Comparison of ENCODE assay signal across 18 mouse cellular contexts in the genomic region with DNA sequence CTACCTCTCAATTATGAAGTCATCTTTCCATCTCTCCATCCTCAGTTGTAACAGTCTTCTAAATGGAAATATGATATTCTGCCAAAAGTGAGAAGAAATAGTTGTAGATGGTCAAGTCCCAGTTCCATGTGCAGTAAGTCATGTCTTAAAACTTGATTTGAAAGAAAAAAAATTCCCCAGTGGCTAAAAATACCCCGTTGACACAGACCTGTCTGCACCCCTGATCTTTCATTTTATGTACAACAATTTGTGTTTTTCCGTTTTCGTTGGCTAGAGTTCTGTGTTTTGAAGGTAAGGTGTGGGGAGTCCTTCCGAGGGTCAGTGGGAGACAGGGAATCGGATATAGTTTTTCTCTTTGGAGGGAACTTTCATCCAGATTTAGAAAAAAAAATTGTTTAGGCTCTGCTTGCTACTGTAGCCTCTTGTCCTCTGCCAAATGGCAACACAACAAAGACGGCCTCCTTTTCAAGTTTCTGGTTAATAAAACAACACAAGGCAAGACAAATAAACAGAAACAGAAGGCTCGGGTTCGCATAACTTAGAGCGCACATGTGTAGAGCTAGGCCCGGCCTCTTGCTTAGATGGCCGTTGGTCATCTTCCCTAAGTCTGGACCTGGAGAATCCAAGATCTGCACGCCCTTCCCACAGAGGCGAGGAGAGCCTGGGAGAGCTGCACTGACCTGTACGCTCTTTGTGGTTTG. TPM values are rescaled to one million over a fixed set of nuclear protein-coding genes. Genes with fewer than 3 reads are reported as not detected.
A peak's percentile ranks its signal among the peaks of the same experiment; 100 is the strongest.
DNase-seq lines count a peak whose midpoint lies in the region; ATAC-seq and TF ChIP-seq lines count a peak whose summit lies in the region.
"Had no signal": no experiment of that assay in that cellular context is flagged by ENCODE, and none has a peak within 500 bp of the region (broad histone marks: within the 10 kb centered on the region; RNA-seq: fewer than 3 reads in every experiment).

No protein-coding gene starts in this region.

- dilution Hi-C loops in CH12.LX (cut with MboI; ENCODE audit: extremely low pct_ligation_motif_present, extremely low pct_unique_long_range_greater_than_20kb, low sequenced_read_pairs): no loop called here

- H3K36me3 ChIP-seq in kidney, postnatal 0 days (ENCODE audit: insufficient read depth, low read length): no peaks in the 10 kb centered on the region
- H3K36me3 ChIP-seq in kidney, embryonic 16.5 days (ENCODE audit: insufficient read depth, low read length): no peaks in the 10 kb centered on the region
- no peaks in the 10 kb centered on the region for H3K36me3 ChIP-seq in lung, embryonic 16.5 days (ENCODE audit: control insufficient read depth, insufficient read depth, low read length)
- no peaks in the 10 kb centered on the region for H3K36me3 ChIP-seq in CH12.LX (replicated peaks in 1 of 2; ENCODE audit: control insufficient read depth in 1 of 2, insufficient read depth in 1 of 2, low read length in 1 of 2)
- H3K36me3 ChIP-seq: embryonic facial prominence, embryonic 10.5 days; heart, embryonic 10.5 days; hindbrain, embryonic 12.5 days had no signal

- peak; percentile 45; the same call in 1 of the 2 replicates for TF ChIP-seq EP300 in CH12.LX (IDR thresholded peaks at IDR 0.05; ENCODE audit: low read length)

- H3K9ac ChIP-seq in kidney, postnatal 0 days (ENCODE audit: low read depth, low read length): no peak overlapping the region
- H3K9ac ChIP-seq in kidney, embryonic 16.5 days (replicated peaks; ENCODE audit: low read length): no peak overlapping the region
- H3K9ac ChIP-seq in lung, embryonic 16.5 days (ENCODE audit: low read length): no peak overlapping the region
- peak overlapping the region; percentile 32 for H3K9ac ChIP-seq in CH12.LX (ENCODE audit: insufficient read depth, low read depth)
- H3K9ac ChIP-seq: forebrain, embryonic 13.5 days; hindbrain, embryonic 12.5 days had no signal

- H3K4me1 ChIP-seq in kidney, postnatal 0 days (replicated peaks; ENCODE audit: insufficient read depth, low read length): peaks cover 10% of the 10 kb centered on the region; the same call in 1 of the 2 replicates
- peaks cover 25% of the 10 kb centered on the region for H3K4me1 ChIP-seq in kidney, embryonic 16.5 days (ENCODE audit: insufficient read depth, low read length)
- peaks cover 5% of the 10 kb centered on the region; the same call in 1 of the 2 replicates for H3K4me1 ChIP-seq in lung, embryonic 16.5 days (replicated peaks; ENCODE audit: control insufficient read depth, insufficient read depth, low read length)
- H3K4me1 ChIP-seq in CH12.LX (ENCODE audit: control insufficient read depth in 1 of 2, insufficient read depth in 2 of 2): peaks cover 15 to 32% of the 10 kb centered on the region in 2 experiments
- H3K4me1 ChIP-seq: forebrain, embryonic 13.5 days had no signal

- 70% methylated on average over 14 of the region's 14 CpGs for WGBS in kidney, postnatal 0 days
- 64% methylated on average over 14 of the region's 14 CpGs for whole genome bisulfite sequencing in kidney, embryonic 16.5 days
- 56% methylated on average over 14 of the region's 14 CpGs for WGBS in lung, embryonic 16.5 days

- H3K9me3 ChIP-seq in kidney, postnatal 0 days (replicated peaks; ENCODE audit: low read length): no peaks in the 10 kb centered on the region
- H3K9me3 ChIP-seq in kidney, embryonic 16.5 days (ENCODE audit: low read length): no peaks in the 10 kb centered on the region
- H3K9me3 ChIP-seq in lung, embryonic 16.5 days (ENCODE audit: control insufficient read depth, low read length): no peaks in the 10 kb centered on the region
- H3K9me3 ChIP-seq in CH12.LX (replicated peaks; ENCODE audit: low read length): no peaks in the 10 kb centered on the region
- H3K9me3 ChIP-seq: embryonic facial prominence, embryonic 10.5 days; forebrain, embryonic 13.5 days; heart, embryonic 10.5 days; hindbrain, embryonic 12.5 days had no signal

- no peak for TF ChIP-seq POLR2A in CH12.LX (IDR thresholded peaks at IDR 0.05; ENCODE audit: low read depth, low read length)

- in situ Hi-C loops in CH12.LX (cut with MboI; ENCODE audit: low pct_ligation_motif_present, low pct_unique_long_range_greater_than_20kb, low sequenced_read_pairs): no loop called here

- no peaks in the 10 kb centered on the region for H3K79me2 ChIP-seq in CH12.LX (replicated peaks; ENCODE audit: control insufficient read depth, extremely low read depth, insufficient read depth, poor library complexity, severe bottlenecking)

- no peak overlapping the region for H3K27ac ChIP-seq in kidney, postnatal 0 days
- no peak overlapping the region for H3K27ac ChIP-seq in kidney, embryonic 16.5 days (ENCODE audit: low read length)
- H3K27ac ChIP-seq in lung, embryonic 16.5 days (ENCODE audit: low read length): 0 out of 2 replicates have a peak overlapping the region, but pooled peaks have one; percentile 1
- H3K27ac ChIP-seq in CH12.LX (ENCODE audit: insufficient read depth, low read depth): no peak overlapping the region
- H3K27ac ChIP-seq: embryonic facial prominence, embryonic 10.5 days; forebrain, embryonic 13.5 days; gastrocnemius, adult 2 months; heart, embryonic 10.5 days; hindbrain, embryonic 12.5 days had no signal

- no peak for TF ChIP-seq RAD21 in CH12.LX (IDR thresholded peaks at IDR 0.05; ENCODE audit: low read depth, low read length)

- no peak overlapping the region for H3K4me3 ChIP-seq in kidney, postnatal 0 days (replicated peaks; ENCODE audit: low read depth, low read length)
- H3K4me3 ChIP-seq in kidney, embryonic 16.5 days (ENCODE audit: low read length): no peak overlapping the region
- no peak overlapping the region for H3K4me3 ChIP-seq in lung, embryonic 16.5 days (ENCODE audit: low read length)
- H3K4me3 ChIP-seq in CH12.LX (replicated peaks in 1 of 3; ENCODE audit: low read depth in 2 of 3, low read length in 2 of 3, poor library complexity in 1 of 3): peak overlapping the region in 1 of 3 experiments; percentile 19
- H3K4me3 ChIP-seq: embryonic facial prominence, embryonic 10.5 days; forebrain, embryonic 13.5 days; gastrocnemius, adult 2 months; heart, embryonic 10.5 days; hindbrain, embryonic 12.5 days had no signal

- H3K4me2 ChIP-seq in kidney, postnatal 0 days (ENCODE audit: low read length): no peak overlapping the region
- H3K4me2 ChIP-seq in kidney, embryonic 16.5 days (replicated peaks; ENCODE audit: low read depth, low read length): no peak overlapping the region
- no peak overlapping the region for H3K4me2 ChIP-seq in lung, embryonic 16.5 days (ENCODE audit: low read depth, low read length)
- peak overlapping the region; percentile 66 for H3K4me2 ChIP-seq in CH12.LX (ENCODE audit: insufficient read depth, low read depth, poor library complexity, severe bottlenecking)
- H3K4me2 ChIP-seq: forebrain, embryonic 13.5 days; hindbrain, embryonic 12.5 days had no signal

- no peaks in the 10 kb centered on the region for H3K27me3 ChIP-seq in kidney, postnatal 0 days (ENCODE audit: insufficient read depth, low read length)
- H3K27me3 ChIP-seq in kidney, embryonic 16.5 days (ENCODE audit: insufficient read depth, low read length): no peaks in the 10 kb centered on the region
- H3K27me3 ChIP-seq in lung, embryonic 16.5 days (ENCODE audit: control insufficient read depth, insufficient read depth, low read depth, low read length): no peaks in the 10 kb centered on the region
- H3K27me3 ChIP-seq in CH12.LX (replicated peaks): no peaks in the 10 kb centered on the region
- H3K27me3 ChIP-seq: hindbrain, embryonic 12.5 days had no signal

- no peak for TF ChIP-seq CTCF in kidney, postnatal 0 days (IDR thresholded peaks at IDR 0.05; ENCODE audit: low read depth)
- TF ChIP-seq CTCF in CH12.LX (conservative IDR thresholded peaks at IDR 0.05 in 1 of 2, IDR thresholded peaks at IDR 0.05 in 1 of 2; ENCODE audit: low read depth in 2 of 2, low read length in 2 of 2): no peak

- no peak for ATAC-seq in kidney, postnatal 0 days (replicated peaks; ENCODE audit: low FRiP score, low read depth)
- ATAC-seq in kidney, embryonic 16.5 days (ENCODE audit: low FRiP score, low TSS enrichment): no peak
- ATAC-seq in lung, embryonic 16.5 days (ENCODE audit: low read depth): peak; percentile 41
- ATAC-seq: forebrain, embryonic 13.5 days had no signal

- peak; percentile 57 for DNase-seq in kidney, postnatal 0 days (ENCODE audit: low spot score)
- no peak for DNase-seq in lung, postnatal 4 days
- no peak for DNase-seq in CH12.LX (ENCODE audit: extremely low read depth)
- peak; percentile 27 for DNase-seq in lung, postnatal 36 days
- DNase-seq: adrenal gland, adult 2 months; adrenal gland, postnatal 25 days; cerebellum, adult 2 months; cerebellum, postnatal 10 days; gastrocnemius, adult 2 months; gastrocnemius, postnatal 25 days; heart, postnatal 10 days; heart, postnatal 4 days had no signal

TF ChIP-seq in CH12.LX, 34 proteins besides CTCF, POLR2A, EP300 and RAD21:
- TF ChIP-seq IRF4 (IDR thresholded peaks at IDR 0.05; ENCODE audit: low read depth, low read length) (peak; percentile 53), CHD1 (IDR thresholded peaks at IDR 0.05; ENCODE audit: low read depth, low read length) (0 out of 2 replicates have a peak, but pooled peaks have one; percentile 34), MYC (IDR thresholded peaks at IDR 0.05; ENCODE audit: low read depth, low read length) (0 out of 2 replicates have a peak, but pooled peaks have one; percentile 37), ELF1 (IDR thresholded peaks at IDR 0.05; ENCODE audit: low read depth, low read length) (no peak), BHLHE40 (IDR thresholded peaks at IDR 0.05; ENCODE audit: low read depth, low read length) (peak; percentile 34; the same call in 1 of the 2 replicates), ZNF384 (IDR thresholded peaks at IDR 0.05; ENCODE audit: low read depth, low read length) (peak; percentile 71), JUN (IDR thresholded peaks at IDR 0.05; ENCODE audit: insufficient read depth, low read depth, low read length) (no peak), MEF2A (IDR thresholded peaks at IDR 0.05; ENCODE audit: borderline replicate concordance, low read depth, low read length) (peak; percentile 91)

RNA-seq across cellular contexts. Expression of a gene that starts 18.7 kb away (rescaled TPM):
- 21.6 and 23.6 TPM in 2 replicates for polyA plus RNA-seq in kidney, postnatal 0 days (2015; fragmentation: Nextera tagmentation; extraction: Ambion mirVana)
- polyA plus RNA-seq in kidney, embryonic 16.5 days (2015; fragmentation: Nextera tagmentation; extraction: Ambion mirVana): 29.4 and 30.3 TPM in 2 replicates
- polyA plus RNA-seq in lung, embryonic 16.5 days (2015; fragmentation: Nextera tagmentation; extraction: Ambion mirVana): 32.8 and 34.9 TPM in 2 replicates
- total RNA-seq in CH12.LX (2012; rRNA removed) (20.8 and 23.3 TPM in 2 replicates), CH12.LX (2014; rRNA removed) (29.3 TPM in 2 replicates)
- polyA plus RNA-seq in CH12.LX (2012; ENCODE audit: insufficient read length, low read depth): 20.3 and 20.6 TPM in 2 replicates

Comparison
In these comparisons a context has a peak if more than half of its experiments do, and no peak if none do; other contexts are left out.
1. DNase-seq: peak in kidney, postnatal 0 days (single experiment) and lung, postnatal 36 days (single experiment); none in lung, postnatal 4 days (0 of 2) and CH12.LX (single experiment).